Mouse (Mus musculus): Measurements from ENCODE around the gene Pdpk1. TPM values are rescaled to one million over a fixed set of nuclear protein-coding genes. Genes with fewer than 3 reads are reported as not detected.

The Pdpk1 gene
- total RNA-seq, 2 experiments from 2014 or later = 35.1 to 39.7 TPM

DNA sequence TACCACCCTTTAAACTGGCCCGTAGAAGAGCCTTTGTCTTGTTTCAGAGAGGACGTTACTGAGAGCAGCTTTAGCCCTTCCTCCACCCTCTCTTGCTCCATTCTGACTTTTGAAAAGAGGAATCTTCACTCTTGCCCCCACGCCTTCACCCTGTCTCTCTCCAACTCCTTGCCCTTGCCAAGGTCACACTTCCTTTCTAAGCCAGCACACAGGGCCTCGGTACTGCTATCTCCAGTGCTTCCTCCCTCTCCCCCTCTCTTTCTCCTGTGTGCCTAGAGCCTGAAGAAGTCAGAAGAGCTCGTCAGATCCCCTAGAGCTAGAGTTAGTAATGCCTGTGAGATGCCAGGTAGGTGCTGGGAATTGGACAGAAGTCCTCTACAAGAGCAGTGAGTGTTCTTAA is 20.0 kb upstream of the Pdpk1 start:
- intact Hi-C loops (cut with DNase I) = loop anchor here (2.0 to 5.0 kb wide), 3 partner anchors 52 to 222 kb away; partner anchors contain the start of gene Tedc2
- TF ChIP-seq CTCF (IDR thresholded peaks at IDR 0.05) = no peak
- peak; percentile 15 for DNase-seq
- Histone ChIP-seq H3K4me3 (no peak overlapping the region), H3K27ac (peak overlapping the region; percentile 100; the same call in 1 of the 2 replicates)

DNA sequence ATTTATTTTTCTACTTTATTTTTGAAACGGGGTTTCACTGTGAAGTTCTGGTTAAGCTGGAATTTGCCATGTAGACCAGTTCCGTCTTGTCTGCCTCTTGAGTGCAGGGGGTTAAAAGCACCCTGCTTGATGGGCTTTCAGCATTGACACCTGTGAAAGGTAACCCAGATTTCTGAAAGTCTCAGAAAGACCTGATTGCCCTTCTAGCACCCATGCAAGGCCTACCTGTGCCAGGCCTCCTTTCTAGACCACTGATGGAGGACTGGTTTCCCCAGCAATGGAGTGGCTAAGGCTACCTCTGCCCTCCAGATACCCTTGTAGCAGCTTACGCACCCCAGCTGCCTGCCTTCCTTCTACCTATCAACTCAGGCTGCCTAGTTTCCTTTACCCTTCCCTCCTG is 19.4 kb upstream of the Pdpk1 start:
- H3K27ac ChIP-seq = peak overlapping the region; percentile 100
- intact Hi-C loops (cut with DNase I) = loop anchor here (2.0 to 5.0 kb wide), 3 partner anchors 52 to 222 kb away; partner anchors contain the start of gene Tedc2

GRCm38 (mm10) chr17:24169317-24170065 is 18.8 kb upstream of the Pdpk1 start, which contains the start of gene Atp6v0c:
TSS of gene Atp6v0c (minus strand) at chr17:24169702.
- H3K27ac ChIP-seq = peak within 1 kb of the TSS; percentile 100
- peak; percentile 21 for TF ChIP-seq CTCF (IDR thresholded peaks at IDR 0.05)
- H3K4me3 ChIP-seq = peak within 1 kb of the TSS; percentile 89
- peak; percentile 97 for DNase-seq
- intact Hi-C loops (cut with DNase I) = loop anchor here (2.0 to 5.0 kb wide), 4 partner anchors 53 to 223 kb away; partner anchors contain the start of gene Tedc2

More for the DNA sequence above, 19.4 kb upstream of the Pdpk1 start:
- peak overlapping the region; percentile 89 for H3K4me3 ChIP-seq
- TF ChIP-seq CTCF (IDR thresholded peaks at IDR 0.05) = no peak
- DNase-seq = no peak

GRCm38 (mm10) chr17:24168590-24169277 is 18.0 kb upstream of the Pdpk1 start:
- intact Hi-C loops (cut with DNase I) = loop anchor here (2.0 kb wide), 1 partner anchor 84 kb away; no protein-coding TSS in a partner anchor
- Histone ChIP-seq H3K4me3 (peak overlapping the region; percentile 89), H3K27ac (peak overlapping the region; percentile 100)
- DNase-seq = peak; percentile 74
- no peak for TF ChIP-seq CTCF (IDR thresholded peaks at IDR 0.05)

DNA sequence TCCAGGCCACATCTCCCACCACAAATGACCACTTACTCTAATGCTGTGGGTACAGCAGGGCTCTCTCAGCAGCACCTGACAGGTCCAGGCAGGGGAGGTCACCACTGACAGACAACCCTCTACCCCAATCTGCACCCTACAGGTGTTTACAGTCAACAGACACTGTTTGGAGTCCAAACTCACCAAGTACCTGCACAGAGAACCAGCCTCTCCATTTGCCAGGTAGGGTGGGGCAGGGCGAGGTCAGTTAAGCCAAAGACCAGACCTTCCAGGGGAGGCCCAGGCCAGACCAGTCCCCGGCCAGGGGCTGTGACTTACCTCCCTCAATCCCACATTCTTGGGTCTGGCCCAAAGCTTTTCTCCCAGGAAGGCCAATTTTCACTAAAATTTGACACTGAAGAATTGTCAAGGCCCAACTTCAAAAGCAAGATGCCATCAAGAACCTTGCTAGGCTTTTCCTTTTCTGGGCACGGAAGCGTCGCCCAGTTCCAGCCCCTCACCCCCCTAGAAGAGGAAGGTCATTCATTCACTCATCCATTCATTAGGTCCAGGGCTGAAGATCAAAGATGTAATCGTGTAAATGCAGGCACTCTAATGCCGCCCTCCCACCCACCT is 17.3 kb upstream of the Pdpk1 start:
- no peak for DNase-seq
- Histone ChIP-seq H3K4me3 (peak overlapping the region; percentile 89), H3K27ac (peak overlapping the region; percentile 100)
- TF ChIP-seq CTCF (IDR thresholded peaks at IDR 0.05) = no peak
- intact Hi-C loops (cut with DNase I) = loop anchor here (2.0 kb wide), 1 partner anchor 85 kb away; no protein-coding TSS in a partner anchor

DNA sequence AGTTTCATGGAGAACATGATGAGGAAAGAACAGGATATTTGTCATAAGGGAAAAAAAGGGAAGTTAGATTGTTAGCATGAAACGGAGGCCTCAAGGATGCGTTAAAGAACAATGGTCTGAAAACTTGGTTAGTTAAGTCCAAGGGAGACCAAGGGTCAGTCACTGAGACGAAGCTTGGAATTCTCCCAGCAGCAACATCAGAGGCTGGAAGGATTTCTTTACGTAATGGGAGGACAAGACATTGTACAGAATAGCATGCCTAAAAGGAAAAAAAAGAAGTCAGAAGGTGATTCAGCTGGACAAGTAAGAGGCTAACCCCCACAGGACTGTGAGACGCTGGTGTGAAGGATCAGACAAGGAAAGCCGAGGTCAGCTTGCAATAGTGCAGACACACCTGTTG is 16.4 kb upstream of the Pdpk1 start:
- intact Hi-C loops (cut with DNase I) = no loop called here
- Histone ChIP-seq H3K27ac (peak overlapping the region; percentile 24; the same call in 1 of the 2 replicates), H3K4me3 (peak overlapping the region; percentile 89)
- DNase-seq = no peak
- no peak for TF ChIP-seq CTCF (IDR thresholded peaks at IDR 0.05)

DNA sequence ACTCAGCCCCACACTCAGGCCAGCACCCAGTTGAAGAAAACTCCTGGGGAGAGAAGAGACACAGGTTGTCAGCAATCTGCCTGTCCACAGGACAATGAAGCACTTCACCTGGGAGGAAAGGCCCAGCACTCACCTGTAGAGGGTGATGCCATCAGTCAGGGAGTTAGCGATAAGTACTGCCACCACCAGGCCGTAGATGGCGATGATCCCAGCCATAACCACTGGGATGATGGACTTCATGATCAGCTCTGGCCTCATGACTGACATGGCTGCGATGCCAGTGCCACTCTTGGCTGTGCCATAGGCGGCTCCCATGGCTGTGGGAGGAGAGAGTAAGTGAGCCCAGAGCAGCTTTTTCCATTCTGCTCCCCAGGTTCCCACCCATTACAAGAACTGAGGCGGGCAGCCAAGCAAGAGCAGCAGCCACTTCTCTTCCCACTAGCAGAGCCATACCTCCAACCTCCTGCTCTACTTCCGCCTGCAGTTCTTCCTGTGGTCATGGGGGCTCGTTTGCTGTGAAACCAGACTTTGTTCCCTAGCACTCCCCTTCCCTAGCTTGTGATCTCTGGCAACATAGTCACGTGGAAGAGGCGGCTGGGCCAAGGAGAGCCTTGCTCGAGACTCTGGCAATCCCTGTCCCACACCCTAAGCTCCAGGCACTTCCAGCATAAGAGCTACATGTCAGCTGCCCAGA is 14.0 kb upstream of the Pdpk1 start:
- Histone ChIP-seq H3K27ac (peak overlapping the region; percentile 43), H3K4me3 (no peak overlapping the region)
- intact Hi-C loops (cut with DNase I) = no loop called here
- no peak for TF ChIP-seq CTCF (IDR thresholded peaks at IDR 0.05)
- DNase-seq = no peak

DNA sequence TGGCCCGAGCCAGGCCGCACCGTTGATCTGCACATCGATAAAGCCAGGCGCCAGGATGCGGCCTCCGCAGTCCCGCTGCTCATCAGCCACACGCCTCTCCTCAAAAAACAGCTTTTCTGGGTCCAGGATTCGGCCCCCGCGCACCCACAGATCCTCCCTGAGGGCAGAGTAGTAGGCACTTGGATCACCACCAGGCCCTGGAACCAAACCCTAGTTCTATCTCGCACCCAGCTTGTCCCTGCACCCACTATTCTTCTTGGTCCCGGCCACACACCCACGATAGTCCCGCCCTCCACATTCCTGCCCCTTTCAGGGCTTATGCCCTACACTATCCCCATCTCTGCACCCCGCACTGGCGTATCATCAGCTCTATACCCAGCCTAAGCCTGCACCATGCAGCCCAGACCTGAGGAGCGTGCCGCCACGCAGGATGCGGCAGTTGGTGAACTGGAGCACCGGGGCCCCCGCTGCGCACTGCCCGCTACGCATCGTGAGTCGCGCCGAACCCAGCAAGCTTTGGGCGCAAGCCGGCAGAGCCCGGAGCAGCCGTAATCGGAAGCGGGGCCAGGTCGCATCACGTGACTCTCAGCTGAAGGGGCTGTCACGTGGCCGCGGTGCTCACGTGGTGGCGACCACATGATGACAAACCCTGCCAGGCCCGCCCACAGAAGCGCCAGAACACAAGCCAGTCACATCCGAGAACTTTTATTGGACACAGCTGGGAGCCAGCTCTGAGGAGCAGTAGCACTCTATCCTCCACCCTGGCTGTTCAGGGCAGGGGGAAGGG is 12.6 kb upstream of the Pdpk1 start, which contains the start of gene Amdhd2:
Amdhd2 (minus strand) TSS at position 591 of the 787 bp plus-strand sequence.
- H3K27ac ChIP-seq = peak within 1 kb of the TSS; percentile 88
- peak within 1 kb of the TSS; percentile 95 for H3K4me3 ChIP-seq
- peak; percentile 98 for DNase-seq
- intact Hi-C loops (cut with DNase I) = no loop called here
- no peak for TF ChIP-seq CTCF (IDR thresholded peaks at IDR 0.05)

- peak overlapping the region; percentile 95 for H3K4me3 ChIP-seq
- H3K27ac ChIP-seq = peak overlapping the region; percentile 88
- peak; percentile 34 for DNase-seq
- TF ChIP-seq CTCF (IDR thresholded peaks at IDR 0.05) = no peak
- intact Hi-C loops (cut with DNase I) = no loop called here
Measured at GRCm38 (mm10) chr17:24162584-24163175, 12.0 kb upstream of the Pdpk1 start.

DNA sequence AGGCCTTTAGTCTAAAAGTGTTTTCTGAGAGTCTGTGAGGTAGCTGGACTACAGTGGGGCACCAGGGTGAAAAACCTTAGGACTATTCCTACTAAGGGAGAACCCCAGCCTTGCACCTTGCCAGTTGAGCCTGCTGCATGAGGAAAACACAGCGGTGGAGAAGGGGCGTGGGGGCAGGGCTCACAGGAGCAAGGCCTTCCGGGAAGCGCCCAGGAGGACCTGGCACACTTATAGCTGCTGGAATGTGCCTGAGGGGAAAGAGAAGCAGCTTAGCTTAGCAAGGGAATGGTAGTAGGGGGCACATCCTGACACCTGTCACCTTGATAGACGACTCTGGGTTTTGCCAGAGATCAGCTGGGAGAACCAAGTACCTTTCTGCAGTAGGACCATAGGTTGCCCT is 10.7 kb upstream of the Pdpk1 start:
- TF ChIP-seq CTCF (IDR thresholded peaks at IDR 0.05) = no peak
- no peak overlapping the region for H3K4me3 ChIP-seq
- H3K27ac ChIP-seq = no peak overlapping the region
- intact Hi-C loops (cut with DNase I) = no loop called here
- no peak for DNase-seq

GRCm38 (mm10) chr17:24157526-24157925 is 6.8 kb upstream of the Pdpk1 start:
- no peak for DNase-seq
- intact Hi-C loops (cut with DNase I) = no loop called here
- Histone ChIP-seq H3K4me3 (no peak overlapping the region), H3K27ac (no peak overlapping the region)
- TF ChIP-seq CTCF (IDR thresholded peaks at IDR 0.05) = no peak
